Mouse (Mus musculus) lung, adult 2 months (tissue): ENCODE data around the gene Rsph6a.

Experiments used
- CTCF ChIP-seq: fragments of 200-500 bp; IDR thresholded peaks from 2 replicates; pipeline ENCODE4 v1.5.1; 2011; ENCODE audit warnings: mild to moderate bottlenecking, low read length, control low read depth; ENCODE audit not compliant: insufficient read depth
- POLR2A ChIP-seq: fragments of 200-500 bp; IDR thresholded peaks from 2 replicates; pipeline ENCODE4 v1.6.1; 2011; ENCODE audit warnings: low read depth, mild to moderate bottlenecking, control low read depth, low read length, borderline replicate concordance; ENCODE audit errors: extremely low read depth

DNA sequence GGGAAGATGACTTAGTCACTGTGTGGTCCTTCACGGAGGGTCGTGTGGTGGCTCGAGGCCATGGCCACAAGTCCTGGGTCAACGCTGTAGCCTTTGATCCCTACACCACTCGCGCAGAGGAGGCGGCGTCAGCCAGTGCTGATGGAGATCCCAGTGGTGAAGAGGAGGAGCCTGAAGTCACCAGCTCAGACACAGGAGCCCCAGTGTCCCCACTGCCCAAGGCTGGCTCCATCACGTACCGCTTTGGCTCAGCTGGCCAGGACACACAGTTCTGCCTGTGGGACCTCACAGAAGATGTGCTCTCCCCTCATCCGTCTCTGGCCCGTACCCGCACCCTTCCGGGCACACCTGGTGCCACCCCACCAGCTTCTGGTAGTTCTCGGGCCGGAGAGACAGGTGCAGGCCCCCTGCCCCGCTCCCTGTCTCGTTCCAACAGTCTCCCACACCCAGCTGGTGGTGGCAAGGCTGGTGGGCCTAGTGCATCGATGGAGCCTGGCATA lies 26.0 kb downstream of the Rsph6a start:
- no peak for TF ChIP-seq CTCF
- no peak for TF ChIP-seq POLR2A
